Mouse (Mus musculus) MEL (cell line): ENCODE measurements at regions not wholly inside any gene's neighbourhood (a gene's known extent, or its start where the extent isn't known, plus 50 kb on each side); places are given as distances from the start of the nearest gene placed in this dataset.

ENCODE experiments used
- DNase-seq: peaks from one replicate; pipeline ENCODE4 v3.0.0; 2011; ENCODE audit warnings: low read depth, low spot score
- H3K27ac ChIP-seq: 2 replicates; pipeline ENCODE4 v1.5.1; 2012; ENCODE audit warnings: low read depth, mild to moderate bottlenecking, control low read depth, low read length, moderate library complexity; ENCODE audit not compliant: control insufficient read depth
- H3K27me3 ChIP-seq, 2 experiments: fragments of 150-350 bp in 1 of 2; sonication (generic) in 1 of 2; 2 replicates each; pipeline ENCODE4 v1.6.1; 2012; ENCODE audit warnings: low read length in 2 of 2, mild to moderate bottlenecking in 2 of 2, improper control_type of control experiment in 1 of 2, moderate library complexity in 1 of 2; ENCODE audit not compliant: insufficient read depth in 2 of 2, control insufficient read depth in 1 of 2
- H3K36me3 ChIP-seq, 2 experiments: 2 replicates each; pipeline ENCODE4 v1.6.1; 2012 to 2014; ENCODE audit warnings: low read length in 2 of 2, improper control_type of control experiment in 1 of 2, inconsistent platforms in 1 of 2, mild to moderate bottlenecking in 1 of 2; ENCODE audit not compliant: insufficient read depth in 2 of 2, control insufficient read depth in 1 of 2
- H3K4me1 ChIP-seq, 2 experiments: fragments of 150-350 bp in 1 of 2; sonication (generic) in 1 of 2; 2 replicates each; pipeline ENCODE4 v1.6.1; 2012; ENCODE audit warnings: low read length in 2 of 2, improper control_type of control experiment in 1 of 2, mild to moderate bottlenecking in 1 of 2; ENCODE audit not compliant: insufficient read depth in 2 of 2, control insufficient read depth in 1 of 2
- H3K4me3 ChIP-seq, 2 experiments: fragments of 150-350 bp in 1 of 2; sonication (generic) in 1 of 2; 2 replicates each; pipeline ENCODE4 v1.5.1; 2012; ENCODE audit warnings: low read depth in 2 of 2, low read length in 2 of 2, mild to moderate bottlenecking in 2 of 2, moderate library complexity in 2 of 2, control low read depth in 1 of 2, improper control_type of control experiment in 1 of 2; ENCODE audit not compliant: control insufficient read depth in 1 of 2, insufficient read depth in 1 of 2
- H3K79me2 ChIP-seq: 2 replicates; pipeline ENCODE4 v1.6.1; 2012; ENCODE audit warnings: mild to moderate bottlenecking, low read length, moderate library complexity; ENCODE audit not compliant: control insufficient read depth, poor library complexity, insufficient read depth
- H3K9ac ChIP-seq: 2 replicates; pipeline ENCODE4 v1.6.1; 2012; ENCODE audit warnings: low read depth, mild to moderate bottlenecking, control low read depth, low read length, moderate library complexity; ENCODE audit not compliant: control insufficient read depth, poor library complexity, severe bottlenecking
- H3K9me3 ChIP-seq: fragments of 150-350 bp; sonication (generic); replicated peaks from 2 replicates; pipeline ENCODE4 v1.6.1; 2012; ENCODE audit warnings: mild to moderate bottlenecking, low read length, improper control_type of control experiment, moderate library complexity; ENCODE audit not compliant: insufficient read depth
- CHD1 ChIP-seq: IDR thresholded peaks from 2 replicates; pipeline ENCODE4 v1.6.1; 2012; ENCODE audit warnings: low read depth, mild to moderate bottlenecking, inconsistent platforms, low read length, improper control_type of control experiment
- CTCF ChIP-seq, 3 experiments: IDR thresholded peaks in 2 of 3; conservative IDR thresholded peaks in 1 of 3; 2 replicates each; pipeline ENCODE4 v1.5.1; 2011 to 2012; ENCODE audit warnings: low read length in 3 of 3, low read depth in 2 of 3, mild to moderate bottlenecking in 2 of 3, improper control_type of control experiment in 1 of 3, inconsistent platforms in 1 of 3, mixed read lengths in 1 of 3, moderate library complexity in 1 of 3; ENCODE audit not compliant: control insufficient read depth in 1 of 3, insufficient read depth in 1 of 3, poor library complexity in 1 of 3, severe bottlenecking in 1 of 3
- E2F4 ChIP-seq: IDR thresholded peaks from 2 replicates; pipeline ENCODE4 v1.6.1; 2011; ENCODE audit warnings: low read depth, low read length, improper control_type of control experiment, borderline replicate concordance
- ELF1 ChIP-seq: IDR thresholded peaks from 2 replicates; pipeline ENCODE4 v1.6.1; 2014; ENCODE audit warnings: low read depth, mild to moderate bottlenecking, inconsistent platforms, low read length, improper control_type of control experiment, moderate library complexity
- EP300 ChIP-seq, 2 experiments: IDR thresholded peaks; 2 replicates each; pipeline ENCODE4 v1.6.1; 2011; ENCODE audit warnings: improper control_type of control experiment in 2 of 2, low read length in 2 of 2, low read depth in 1 of 2, mild to moderate bottlenecking in 1 of 2
- ETS1 ChIP-seq: IDR thresholded peaks from 2 replicates; pipeline ENCODE4 v1.6.1; 2012; ENCODE audit warnings: low read depth, mild to moderate bottlenecking, inconsistent platforms, low read length, improper control_type of control experiment, moderate library complexity
- GABPA ChIP-seq: IDR thresholded peaks from 2 replicates; pipeline ENCODE4 v1.6.1; 2012; ENCODE audit warnings: low read depth, mild to moderate bottlenecking, inconsistent platforms, low read length, improper control_type of control experiment, moderate library complexity
- GATA1 ChIP-seq: IDR thresholded peaks from 2 replicates; pipeline ENCODE4 v1.6.1; 2011; ENCODE audit warnings: low read depth, low read length, improper control_type of control experiment
- MAFK ChIP-seq: IDR thresholded peaks from 2 replicates; pipeline ENCODE4 v1.6.1; 2011; ENCODE audit warnings: low read depth, mild to moderate bottlenecking, low read length, improper control_type of control experiment, borderline replicate concordance
- NRF1 ChIP-seq: IDR thresholded peaks from 2 replicates; pipeline ENCODE4 v1.6.1; 2014; ENCODE audit warnings: low read depth, mild to moderate bottlenecking, inconsistent platforms, low read length, improper control_type of control experiment, moderate library complexity; ENCODE audit not compliant: poor library complexity, insufficient read depth, severe bottlenecking
- POLR2AphosphoS2 ChIP-seq: IDR thresholded peaks from 2 replicates; pipeline ENCODE4 v1.6.1; 2011; ENCODE audit warnings: low read length, improper control_type of control experiment
- POLR2AphosphoS5 ChIP-seq: IDR thresholded peaks from 2 replicates; pipeline ENCODE4 v1.6.1; 2012; ENCODE audit warnings: low read depth, borderline replicate concordance, mild to moderate bottlenecking, inconsistent platforms, low read length, moderate library complexity, mixed read lengths
- RAD21 ChIP-seq: IDR thresholded peaks from 2 replicates; pipeline ENCODE4 v1.6.1; 2011; ENCODE audit warnings: mild to moderate bottlenecking, low read depth, low read length, improper control_type of control experiment
- SIN3A ChIP-seq: IDR thresholded peaks from 2 replicates; pipeline ENCODE4 v1.6.1; 2012; ENCODE audit warnings: low read length, improper control_type of control experiment, inconsistent platforms
- SMC3 ChIP-seq: IDR thresholded peaks from 2 replicates; pipeline ENCODE4 v1.6.1; 2011; ENCODE audit warnings: low read depth, low read length, improper control_type of control experiment
- TAL1 ChIP-seq: IDR thresholded peaks from 2 replicates; pipeline ENCODE4 v1.6.1; 2012; ENCODE audit warnings: mild to moderate bottlenecking, inconsistent platforms, low read length, moderate library complexity, mixed read lengths
- UBTF ChIP-seq: IDR thresholded peaks from 2 replicates; pipeline ENCODE4 v1.6.1; 2012; ENCODE audit warnings: low read depth, mild to moderate bottlenecking, inconsistent platforms, low read length, improper control_type of control experiment, moderate library complexity, borderline replicate concordance; ENCODE audit not compliant: insufficient read depth
- ZC3H11A ChIP-seq: IDR thresholded peaks from 2 replicates; pipeline ENCODE4 v1.6.1; 2012; ENCODE audit warnings: low read depth, mild to moderate bottlenecking, inconsistent platforms, low read length, improper control_type of control experiment
- ZMIZ1 ChIP-seq: IDR thresholded peaks from 2 replicates; pipeline ENCODE4 v1.6.1; 2012; ENCODE audit warnings: low read depth, mild to moderate bottlenecking, inconsistent platforms, low read length, improper control_type of control experiment, moderate library complexity

DNA sequence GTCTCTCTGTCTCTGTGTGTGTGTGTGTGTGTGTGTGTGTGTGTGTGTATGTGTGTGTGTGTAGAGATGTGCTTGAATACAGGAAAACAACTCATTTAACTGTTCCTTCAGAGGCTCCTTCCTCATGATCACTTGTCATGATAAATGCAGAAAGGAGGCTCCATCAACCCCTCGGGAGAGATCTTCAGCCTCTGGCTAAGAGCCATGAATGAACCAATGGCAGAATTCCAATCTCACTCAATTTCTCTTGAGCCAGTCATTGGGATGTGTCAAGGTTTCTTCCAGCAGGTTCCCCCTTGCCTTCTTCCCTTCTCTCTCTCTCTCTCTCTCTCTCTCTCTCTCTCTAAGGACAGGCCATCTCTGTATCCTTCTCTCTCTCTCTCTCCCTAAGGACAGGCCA is 124.1 kb downstream of the Adamts1 start:
- Histone ChIP-seq H3K27me3 (no peaks in the 10 kb centered on the region), H3K4me3 (no peak overlapping the region), H3K9me3 (no peaks in the 10 kb centered on the region), H3K36me3 (no peaks in the 10 kb centered on the region), H3K9ac (no peak overlapping the region), H3K27ac (no peak overlapping the region), H3K4me1 (no peaks in the 10 kb centered on the region), H3K79me2 (no peaks in the 10 kb centered on the region)
- TF ChIP-seq POLR2AphosphoS5, result no peak
- no peak for TF ChIP-seq ETS1
- no peak for TF ChIP-seq NRF1
- DNase-seq, result no peak

DNA sequence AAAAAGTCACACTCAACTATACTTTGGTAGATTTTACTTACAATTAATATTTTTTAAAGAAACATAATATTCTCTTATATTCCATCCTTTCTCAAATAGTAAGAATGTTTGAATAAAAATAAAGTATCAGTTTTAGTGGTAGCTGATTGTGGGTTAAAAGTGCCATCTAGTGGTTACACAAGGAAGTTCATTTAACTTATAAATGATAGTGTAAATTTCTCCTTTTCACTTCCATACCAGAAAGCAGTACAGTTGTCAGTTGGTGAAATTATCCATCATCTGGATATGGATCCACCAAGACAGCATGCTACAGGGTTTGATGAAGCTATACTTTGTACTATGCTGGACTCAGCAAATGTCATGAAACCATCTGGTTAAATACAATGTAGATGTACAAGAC is 124.7 kb downstream of the Adamts1 start:
- H3K27me3 ChIP-seq, result no peaks in the 10 kb centered on the region
- no peaks in the 10 kb centered on the region for H3K79me2 ChIP-seq
- no peaks in the 10 kb centered on the region for H3K4me1 ChIP-seq
- no peak overlapping the region for H3K9ac ChIP-seq
- DNase-seq, result peak; percentile 28
- no peak overlapping the region for H3K27ac ChIP-seq
- no peaks in the 10 kb centered on the region for H3K9me3 ChIP-seq
- TF ChIP-seq RAD21 (peak; percentile 82), ZC3H11A (peak; percentile 38), SIN3A (no peak), CTCF (IDR thresholded peaks at IDR 0.05 in 2 of 3, conservative IDR thresholded peaks at IDR 0.05 in 1 of 3; ENCODE audit: control insufficient read depth in 1 of 3, insufficient read depth in 1 of 3, low read depth in 2 of 3, low read length in 3 of 3, poor library complexity in 1 of 3, severe bottlenecking in 1 of 3) (peak in 2 of 3 experiments; percentile 27 to 62; a peak in 3 of 6 replicates), SMC3 (peak; percentile 57)
- no peaks in the 10 kb centered on the region for H3K36me3 ChIP-seq
- no peak overlapping the region for H3K4me3 ChIP-seq

DNA sequence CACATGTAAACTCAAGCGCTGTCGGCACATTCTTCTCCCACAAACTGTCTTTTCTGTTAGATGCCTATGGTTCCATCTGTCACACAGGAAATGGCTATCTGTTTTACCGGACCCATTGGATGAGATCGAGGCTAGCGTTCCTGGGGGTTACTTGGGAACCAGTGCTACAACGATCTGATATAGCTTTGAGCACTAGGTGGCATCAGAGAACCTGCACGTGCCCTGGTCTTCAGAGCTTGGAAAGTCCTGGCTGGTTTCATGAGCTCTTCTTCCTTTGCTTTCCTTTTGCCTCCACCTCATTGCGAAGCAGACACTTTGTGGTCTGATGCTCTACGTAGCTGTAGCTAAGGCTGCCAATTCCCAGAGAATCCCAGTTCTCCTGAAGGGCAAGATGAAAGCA is 123.8 kb upstream of the Cyyr1 start:
- no peak overlapping the region for H3K4me3 ChIP-seq
- H3K79me2 ChIP-seq, result no peaks in the 10 kb centered on the region
- no peaks in the 10 kb centered on the region for H3K36me3 ChIP-seq
- TF ChIP-seq GATA1 (no peak), ZMIZ1 (no peak), GABPA (no peak), UBTF (no peak), ELF1 (no peak), MAFK (no peak), CHD1 (no peak), TAL1 (no peak), EP300 (IDR thresholded peaks at IDR 0.05; ENCODE audit: low read depth in 1 of 2, low read length in 2 of 2) (no peak), POLR2AphosphoS2 (no peak), E2F4 (no peak), SMC3 (no peak), ETS1 (no peak)
- H3K9me3 ChIP-seq, result no peaks in the 10 kb centered on the region
- H3K27me3 ChIP-seq, result no peaks in the 10 kb centered on the region
- no peak overlapping the region for H3K27ac ChIP-seq
- peak; percentile 1 for DNase-seq
- no peaks in the 10 kb centered on the region for H3K4me1 ChIP-seq
- no peak overlapping the region for H3K9ac ChIP-seq
